Mouse (Mus musculus) C2C12 (cell line): ENCODE results near the gene Coq7. TPM values are rescaled to one million over a fixed set of nuclear protein-coding genes. Genes with fewer than 3 reads are reported as not detected.

Source experiments
- H3K27me3 ChIP-seq: one replicate; pipeline ENCODE4 v1.6.1; 2011; ENCODE audit not compliant: control insufficient read depth, insufficient read depth, insufficient read length
- H3K36me3 ChIP-seq: one replicate; pipeline ENCODE4 v1.6.1; 2011; ENCODE audit not compliant: control insufficient read depth, insufficient read depth
- H3K4me3 ChIP-seq: one replicate; pipeline ENCODE4 v1.5.1; 2011; ENCODE audit warnings: mild to moderate bottlenecking, control low read depth; ENCODE audit not compliant: poor library complexity, insufficient read depth, severe bottlenecking
- H3K79me2 ChIP-seq: one replicate; pipeline ENCODE4 v1.6.1; 2011; ENCODE audit not compliant: control insufficient read depth, insufficient read depth
- H3K79me3 ChIP-seq: one replicate; pipeline ENCODE4 v1.6.1; 2011; ENCODE audit warnings: low read depth, control low read depth
- H3ac ChIP-seq: one replicate; pipeline ENCODE3; 2011; ENCODE audit warnings: low read depth; ENCODE audit not compliant: control insufficient read depth, insufficient read length
- CEBPB ChIP-seq: IDR thresholded peaks from one replicate; pipeline ENCODE4 v1.6.1; 2011; ENCODE audit warnings: low read depth, mild to moderate bottlenecking, control low read depth, moderate library complexity
- CTCF ChIP-seq: IDR thresholded peaks from one replicate; pipeline ENCODE4 v1.5.1; 2011; ENCODE audit not compliant: control insufficient read depth, insufficient read depth, insufficient read length
- FOSL1 ChIP-seq: IDR thresholded peaks from one replicate; pipeline ENCODE4 v1.8.0; 2011; ENCODE audit warnings: mild to moderate bottlenecking, low read length; ENCODE audit not compliant: poor library complexity, insufficient read depth, severe bottlenecking
- MAX ChIP-seq: IDR thresholded peaks from one replicate; pipeline ENCODE4 v1.6.1; 2011; ENCODE audit warnings: mild to moderate bottlenecking, control low read depth
- MYOD1 ChIP-seq: IDR thresholded peaks from one replicate; pipeline ENCODE4 v1.6.1; 2011; ENCODE audit warnings: low read depth; ENCODE audit not compliant: control insufficient read depth, insufficient read length
- MYOG ChIP-seq: IDR thresholded peaks from one replicate; pipeline ENCODE4 v1.6.1; 2011; ENCODE audit not compliant: control insufficient read depth, insufficient read length; ENCODE audit errors: extremely low read depth
- USF1 ChIP-seq: IDR thresholded peaks from one replicate; pipeline ENCODE4 v1.6.1; 2011; ENCODE audit warnings: low read depth, mild to moderate bottlenecking, control low read depth, moderate library complexity
- polyA plus RNA-seq: library from polyadenylated mRNA; unstranded; fragments of >200 nt; fragmentation: generic; extraction: Trizol; gene quantifications from one replicate; pipeline ENCODE4 v1.2.1, GENCODE M21; 2012; ENCODE audit warnings: missing spikeins

Gene Coq7
- polyA plus RNA-seq, 1 experiment = 66.1 TPM

DNA sequence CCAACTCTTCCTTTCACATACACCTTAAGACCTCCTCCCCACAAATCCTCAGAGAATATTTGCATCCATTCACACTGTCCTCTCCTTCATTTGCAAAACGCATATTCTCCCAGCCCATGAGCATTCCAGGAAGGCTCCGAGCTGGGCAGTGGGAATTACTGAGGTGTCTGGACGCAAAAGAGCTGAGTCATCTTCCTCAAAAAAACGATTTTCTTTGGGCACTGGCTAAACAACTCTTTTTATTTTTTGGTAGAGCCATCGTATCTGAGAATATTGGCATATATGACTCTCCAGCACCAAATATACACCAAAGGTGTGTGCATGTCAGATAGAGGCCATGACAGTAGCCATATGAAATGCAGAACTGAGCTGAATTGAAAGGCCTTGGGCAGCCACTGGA, 46.2 kb downstream of the Coq7 start:
- Histone ChIP-seq H3K27me3 (no peaks in the 10 kb centered on the region), H3K4me3 (peak overlapping the region; percentile 6), H3K36me3 (peaks cover 24% of the 10 kb centered on the region), H3K79me2 (peaks cover 76% of the 10 kb centered on the region), H3K79me3 (peaks cover 57% of the 10 kb centered on the region), H3ac (no peak overlapping the region)
- no peak for TF ChIP-seq CTCF
- TF ChIP-seq CEBPB = no peak
- no peak for TF ChIP-seq MYOD1
- no peak for TF ChIP-seq USF1
- TF ChIP-seq MAX = no peak
- no peak for TF ChIP-seq MYOG
- no peak for TF ChIP-seq FOSL1

DNA sequence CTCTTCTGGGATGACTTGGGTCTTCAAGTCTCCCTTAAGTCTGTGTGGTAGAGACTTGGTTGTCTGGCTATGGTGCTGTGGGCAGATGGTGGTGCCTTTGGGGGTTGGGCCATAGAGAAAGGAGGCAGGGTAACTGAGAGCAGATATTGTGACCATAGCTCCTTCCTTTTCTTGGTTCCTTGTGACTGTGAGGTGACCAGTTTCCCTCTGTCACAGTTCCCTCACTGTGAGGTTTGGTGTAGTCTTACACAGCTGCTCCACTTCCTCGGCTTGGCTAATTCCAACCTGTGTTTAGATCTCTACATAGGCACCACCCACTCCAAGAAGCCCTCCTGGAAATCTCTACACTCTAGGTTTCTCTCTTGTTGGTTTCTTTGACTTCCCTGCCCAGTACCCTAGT, 49.2 kb downstream of the Coq7 start:
- peaks cover 34% of the 10 kb centered on the region for H3K79me3 ChIP-seq
- TF ChIP-seq MAX = no peak
- no peak for TF ChIP-seq FOSL1
- TF ChIP-seq MYOG = no peak
- TF ChIP-seq CEBPB = no peak
- TF ChIP-seq USF1 = no peak
- TF ChIP-seq MYOD1 = no peak

DNA sequence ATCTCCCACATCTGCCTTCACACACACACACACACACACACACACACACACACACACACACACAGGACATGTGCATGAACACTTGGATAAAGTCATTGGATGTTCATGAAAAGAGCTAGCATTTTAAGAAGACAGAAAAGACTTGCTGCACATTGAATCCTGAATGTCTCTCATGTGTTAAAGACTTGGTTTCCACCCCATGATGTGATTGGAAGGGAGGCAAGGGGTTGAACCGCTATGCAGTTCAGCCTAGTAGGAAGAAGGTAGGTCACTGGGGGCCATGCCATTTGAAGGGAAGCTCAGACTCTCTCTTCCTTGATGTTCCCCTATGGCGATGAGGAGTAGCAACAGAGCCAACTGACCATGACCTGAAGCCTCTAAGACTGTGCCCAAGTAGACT, 51.2 kb downstream of the Coq7 start:
- TF ChIP-seq MYOG = no peak
- no peak for TF ChIP-seq MAX
- TF ChIP-seq USF1 = no peak
- no peak for TF ChIP-seq CTCF
- TF ChIP-seq MYOD1 = no peak
- Histone ChIP-seq H3K4me3 (no peak overlapping the region), H3K79me3 (peaks cover 18% of the 10 kb centered on the region), H3K27me3 (no peaks in the 10 kb centered on the region), H3K79me2 (peaks cover 27% of the 10 kb centered on the region), H3K36me3 (peaks cover 8% of the 10 kb centered on the region), H3ac (no peak overlapping the region)

More for the DNA sequence above, 49.2 kb downstream of the Coq7 start:
- no peaks in the 10 kb centered on the region for H3K27me3 ChIP-seq
- H3K79me2 ChIP-seq = peaks cover 47% of the 10 kb centered on the region
- H3ac ChIP-seq = no peak overlapping the region
- peaks cover 14% of the 10 kb centered on the region for H3K36me3 ChIP-seq
- no peak overlapping the region for H3K4me3 ChIP-seq

DNA sequence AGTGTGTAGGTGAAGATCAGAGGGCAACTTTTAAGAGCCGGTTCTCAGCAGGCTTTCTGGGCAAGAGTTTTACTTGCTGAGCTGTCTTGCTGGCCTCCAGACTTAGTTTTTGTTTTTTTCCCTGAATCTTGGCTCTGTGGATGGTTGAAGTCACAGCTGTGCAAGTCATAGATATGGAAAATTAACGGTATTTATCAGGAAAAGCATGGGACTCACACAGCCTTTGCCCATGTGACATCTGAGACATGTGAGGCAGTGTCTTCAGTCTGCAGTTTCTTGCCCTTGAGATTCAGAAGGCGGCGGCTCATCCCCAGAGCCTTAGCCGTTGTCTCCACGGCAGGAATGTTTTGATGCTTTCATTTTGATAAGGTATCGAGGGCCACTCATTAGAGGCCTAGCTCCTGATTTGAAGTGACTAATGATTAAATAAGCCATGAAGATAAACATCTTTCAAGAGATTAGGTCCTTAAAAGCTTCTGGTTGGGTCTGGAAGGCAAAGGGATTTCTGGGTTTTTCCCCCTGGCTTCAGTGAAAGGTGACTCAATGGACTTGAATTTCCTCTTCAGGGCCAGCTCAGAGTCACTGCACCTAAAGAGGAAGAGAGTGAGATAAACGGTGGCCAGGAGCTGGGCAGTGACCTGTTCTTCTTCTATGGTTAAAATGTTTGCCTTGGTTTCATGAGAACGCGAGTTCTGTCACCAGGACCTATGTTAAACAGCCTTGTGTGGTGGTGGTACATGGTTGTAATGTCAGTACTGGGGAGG, 51.9 kb downstream of the Coq7 start:
- Histone ChIP-seq H3K79me2 (peaks cover 20% of the 10 kb centered on the region), H3ac (no peak overlapping the region), H3K79me3 (peaks cover 12% of the 10 kb centered on the region), H3K36me3 (peaks cover 8% of the 10 kb centered on the region), H3K27me3 (no peaks in the 10 kb centered on the region), H3K4me3 (no peak overlapping the region)
- no peak for TF ChIP-seq CEBPB
- TF ChIP-seq CTCF = no peak
- TF ChIP-seq USF1 = peak; percentile 81
- peak; percentile 49 for TF ChIP-seq MYOD1
- TF ChIP-seq MAX = no peak
- TF ChIP-seq FOSL1 = no peak
- no peak for TF ChIP-seq MYOG

DNA sequence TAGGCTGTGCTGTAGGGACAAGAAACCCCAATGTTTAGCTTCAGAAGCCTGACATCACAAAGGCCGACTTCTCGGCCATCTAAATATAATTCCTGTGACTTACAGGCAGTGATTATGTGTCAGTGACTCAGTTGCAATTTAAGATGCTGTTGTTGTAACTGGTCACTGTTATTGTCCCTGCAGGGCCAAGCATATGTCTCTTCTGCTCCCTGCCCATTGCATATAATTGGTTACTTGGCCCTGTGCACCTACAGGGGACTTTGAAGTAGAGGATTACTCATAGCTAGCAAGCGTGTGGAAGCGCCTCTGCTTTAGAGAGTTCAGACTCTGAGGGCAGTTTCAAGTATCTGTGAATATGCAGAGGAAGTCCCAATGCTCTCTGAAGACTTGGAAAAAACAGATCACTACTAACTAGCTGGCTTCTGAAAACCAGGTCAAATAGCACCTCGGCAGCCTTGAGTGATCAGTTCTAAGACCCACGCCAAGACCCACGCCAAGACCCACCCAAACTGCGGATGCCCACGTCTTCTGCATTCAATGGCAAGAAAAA, 52.9 kb downstream of the Coq7 start:
- TF ChIP-seq CTCF = no peak
- no peak for TF ChIP-seq FOSL1
- peak; percentile 37 for TF ChIP-seq MAX
- peak; percentile 22 for TF ChIP-seq MYOD1
- Histone ChIP-seq H3K36me3 (peaks cover 8% of the 10 kb centered on the region), H3K27me3 (no peaks in the 10 kb centered on the region), H3K79me3 (peaks cover 5% of the 10 kb centered on the region), H3K4me3 (no peak overlapping the region), H3K79me2 (peaks cover 10% of the 10 kb centered on the region), H3ac (peak overlapping the region; percentile 2)

DNA sequence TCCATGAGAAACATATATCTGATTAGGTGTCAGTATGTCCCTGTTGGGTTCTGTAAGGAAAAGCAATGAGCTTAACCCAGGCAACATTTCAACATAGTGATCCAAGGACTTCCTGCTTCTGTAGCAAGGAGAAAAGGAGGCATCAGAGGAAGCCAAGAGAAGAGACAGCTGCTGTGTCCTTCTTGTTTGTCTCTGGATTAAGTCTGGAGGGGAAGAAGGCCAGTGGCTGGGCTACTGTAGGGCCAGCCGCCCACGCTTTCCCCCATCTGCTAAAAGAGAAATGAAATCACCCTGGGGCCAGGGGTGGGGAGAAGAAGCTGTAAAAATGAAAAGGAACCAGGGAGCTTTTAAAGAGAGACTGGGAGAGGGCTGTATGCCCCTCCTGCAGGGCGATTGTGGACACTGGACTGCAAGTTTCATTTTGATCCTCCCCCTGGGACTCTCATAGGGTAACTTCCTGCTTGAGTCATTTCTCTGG, 54.3 kb downstream of the Coq7 start:
- no peaks in the 10 kb centered on the region for H3K79me3 ChIP-seq
- no peaks in the 10 kb centered on the region for H3K36me3 ChIP-seq
- H3K27me3 ChIP-seq = no peaks in the 10 kb centered on the region
- H3ac ChIP-seq = peak overlapping the region; percentile 25
- TF ChIP-seq MYOG (no peak), MYOD1 (peak; percentile 60)
- H3K79me2 ChIP-seq = no peaks in the 10 kb centered on the region
- no peak overlapping the region for H3K4me3 ChIP-seq
